Mouse (Mus musculus) heart, postnatal 4 days (tissue): ENCODE results near the gene Catsper4. TPM values are rescaled to one million over a fixed set of nuclear protein-coding genes. Genes with fewer than 3 reads are reported as not detected.

ENCODE experiments used
- DNase-seq: peaks from one replicate; pipeline ENCODE4 v3.0.0; 2021
- total RNA-seq, 2 experiments: library from RNA; stranded (reverse); gene quantifications; 2 replicates each; pipeline ENCODE4 v1.2.3; 2021

Catsper4 gene
- total RNA-seq, 2 experiments from 2014 or later = not detected

DNA sequence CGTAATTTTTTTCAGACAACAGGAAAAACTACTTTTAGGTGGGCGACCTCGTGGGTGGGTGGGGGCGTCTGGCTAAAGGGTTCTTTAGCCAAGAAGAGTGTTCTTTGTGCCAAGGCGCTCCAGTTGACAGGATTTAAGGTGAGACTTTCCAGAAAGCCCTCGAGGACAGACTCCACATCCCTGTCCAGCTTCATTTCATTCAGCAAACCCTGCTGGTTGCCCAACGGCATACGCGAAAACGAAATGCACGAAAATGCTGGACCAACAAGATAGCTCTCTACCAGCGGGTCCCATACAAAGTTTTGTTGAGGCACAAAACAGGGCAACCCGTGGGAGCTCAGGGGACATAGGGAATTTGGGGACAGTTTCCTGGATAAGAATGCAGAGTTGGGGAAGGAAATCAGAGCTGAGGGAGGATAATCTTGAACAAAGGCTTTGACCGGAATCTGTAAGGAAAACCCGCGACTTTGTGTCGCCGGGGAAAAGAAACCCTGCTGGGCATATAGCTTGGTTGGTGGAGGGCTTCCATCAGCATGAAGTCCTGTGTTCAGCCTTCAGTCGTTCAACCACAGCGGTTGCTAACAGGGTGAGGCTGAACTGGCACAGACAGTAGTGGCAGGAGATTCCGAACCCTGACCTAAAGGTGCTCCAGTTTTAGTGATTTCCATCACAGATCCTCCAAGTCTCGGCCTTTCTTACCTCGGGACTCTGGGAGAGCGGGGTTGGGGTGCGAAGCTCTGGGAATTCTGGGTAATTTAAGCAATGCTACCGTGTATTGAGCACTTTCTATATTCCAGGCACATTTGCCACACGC, 23.1 kb upstream of the Catsper4 start:
- DNase-seq = no peak

DNA sequence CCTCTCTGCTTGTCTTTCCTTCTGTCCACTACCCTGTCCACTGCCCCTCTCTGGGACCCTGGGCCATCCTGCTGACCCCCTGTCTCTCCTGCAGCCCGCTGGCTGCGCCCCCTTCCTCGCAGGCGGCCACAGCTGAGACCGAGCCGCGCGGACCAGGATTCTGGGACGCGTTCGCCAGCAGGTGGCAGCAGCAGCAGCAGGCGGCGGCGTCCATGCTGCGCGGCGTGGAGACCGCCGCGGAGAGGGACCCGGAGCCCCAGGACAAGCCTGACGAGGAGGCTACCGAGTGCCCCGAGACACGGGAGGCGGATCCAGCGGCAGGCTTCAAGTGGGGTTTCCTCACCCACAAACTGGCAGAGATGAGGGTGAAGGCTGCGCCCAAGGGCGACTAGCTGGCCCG, 22.5 kb upstream of the Catsper4 start:
- DNase-seq = peak; percentile 89

DNA sequence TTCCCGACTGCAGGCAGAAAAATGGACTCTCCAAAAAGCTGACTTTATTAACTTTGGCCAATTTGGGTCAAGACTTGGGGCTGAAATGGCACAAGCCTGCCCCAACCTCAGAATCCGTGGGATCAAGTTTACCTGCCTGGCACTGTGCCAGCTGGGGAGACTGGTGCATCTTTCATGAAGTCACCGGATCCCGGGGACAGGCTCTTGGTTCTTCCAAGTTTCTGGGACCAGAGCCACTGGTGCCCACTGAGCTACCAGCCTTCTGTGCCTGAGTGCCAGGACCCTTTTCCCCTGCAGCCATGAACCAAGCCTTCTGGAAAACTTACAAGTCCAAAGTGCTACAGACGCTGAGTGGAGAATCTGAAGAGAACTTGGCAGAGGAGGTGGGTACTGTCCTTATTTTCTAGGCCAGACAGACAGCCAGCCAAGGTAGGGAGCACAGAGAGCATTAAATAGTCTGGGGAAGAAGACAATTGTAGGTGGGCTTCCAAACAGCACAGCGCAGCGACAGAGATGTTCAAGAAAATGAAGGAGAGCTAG, 19.6 kb upstream of the Catsper4 start, which contains the start of gene Gm30191:
Gm30191 (plus strand) TSS at position 217 of the 540 bp plus-strand sequence.
- no peak for DNase-seq

DNA sequence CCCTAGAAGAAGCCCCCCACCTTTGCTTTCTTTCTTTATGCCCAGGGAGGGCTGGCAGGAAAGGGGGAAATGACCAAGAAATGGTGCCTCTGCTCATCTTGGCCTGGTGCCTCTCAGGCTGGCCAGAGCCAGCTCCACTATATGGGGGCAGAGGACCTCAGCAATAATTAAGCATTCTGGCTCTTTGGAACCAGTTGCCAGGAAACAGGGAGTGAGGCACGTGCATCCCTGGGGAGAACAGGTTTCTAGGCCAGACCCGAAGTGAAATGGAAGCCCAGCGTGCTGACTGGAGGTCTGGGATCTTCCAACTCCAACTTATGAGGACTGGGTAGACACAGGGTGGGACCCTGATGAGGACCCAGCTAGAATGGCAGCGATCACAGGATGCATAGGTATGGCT, 19.1 kb upstream of the Catsper4 start:
- no peak for DNase-seq

DNA sequence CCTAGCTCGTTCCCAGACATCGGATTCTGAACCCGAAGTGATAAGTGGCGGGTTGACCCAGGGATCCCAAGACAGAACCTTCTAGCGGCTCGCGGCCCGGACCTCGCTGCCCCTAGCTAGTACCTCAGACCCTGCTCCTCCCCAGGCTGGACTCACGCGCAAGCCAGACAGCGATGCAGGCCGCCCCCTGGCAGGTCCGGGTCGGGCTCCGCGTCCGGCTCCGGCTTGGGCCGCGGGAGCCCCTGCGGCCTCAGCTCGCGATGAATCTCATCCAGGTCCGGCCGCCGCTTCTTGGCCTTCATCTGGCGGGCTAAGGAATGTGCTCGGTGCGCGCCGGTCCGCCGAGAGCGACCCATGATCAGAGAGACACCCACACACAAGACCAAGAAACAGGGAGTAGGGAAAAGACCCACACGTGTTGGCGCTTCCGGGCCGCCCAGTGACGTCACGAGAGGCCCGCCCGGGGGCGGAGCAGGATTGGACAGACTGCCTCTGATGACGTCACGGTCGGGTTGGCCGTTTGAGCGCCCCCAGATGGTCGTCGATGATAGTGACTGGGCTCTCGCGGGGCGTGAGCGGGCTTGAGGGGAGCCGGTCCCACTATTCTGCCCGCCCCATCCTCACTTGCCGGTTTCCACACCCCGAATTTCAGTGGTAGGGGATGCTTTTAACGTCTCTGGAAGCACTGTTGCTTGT, 18.1 kb upstream of the Catsper4 start, which contains the start of gene Zfp593:
Zfp593 (minus strand) TSS at position 445 of the 696 bp plus-strand sequence.
- peak; percentile 98 for DNase-seq

DNA sequence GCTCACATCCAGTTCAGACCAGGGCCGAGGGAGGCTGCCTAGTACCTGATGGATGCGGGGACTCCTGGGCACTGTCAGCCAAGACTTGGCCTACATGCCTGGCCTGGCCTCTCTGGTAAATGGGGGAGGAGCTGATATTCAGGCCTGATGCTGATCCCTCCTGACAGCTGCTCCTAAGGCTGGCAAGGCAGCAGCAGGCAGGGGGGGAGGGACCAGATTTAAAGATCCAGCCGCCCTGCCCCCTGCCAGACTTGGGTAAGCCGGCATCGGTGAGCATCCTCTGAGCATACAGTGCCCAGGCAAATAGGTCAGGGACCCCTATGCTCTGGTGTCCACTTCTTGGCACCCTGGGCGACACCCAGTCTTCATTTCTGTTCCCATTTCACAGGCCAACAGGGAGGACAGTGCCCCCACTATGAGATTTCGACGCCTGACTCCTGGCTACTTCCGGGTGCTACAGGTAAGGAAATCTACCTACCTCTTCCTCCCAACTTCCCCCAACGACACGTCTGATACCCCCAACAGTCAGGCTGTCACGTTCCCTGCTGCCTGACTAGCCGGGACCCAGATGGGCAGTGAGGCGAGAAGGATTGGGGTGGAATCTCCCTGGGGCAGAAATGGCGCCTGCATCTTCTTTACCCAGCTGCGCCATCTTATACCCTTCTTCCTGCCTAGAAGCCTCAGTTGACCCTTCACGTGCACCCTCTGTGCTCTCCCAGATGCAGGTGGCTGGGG, 16.5 kb upstream of the Catsper4 start, which contains the start of gene E130218I03Rik:
E130218I03Rik (plus strand) TSS at position 147 of the 735 bp plus-strand sequence.
- no peak for DNase-seq

DNA sequence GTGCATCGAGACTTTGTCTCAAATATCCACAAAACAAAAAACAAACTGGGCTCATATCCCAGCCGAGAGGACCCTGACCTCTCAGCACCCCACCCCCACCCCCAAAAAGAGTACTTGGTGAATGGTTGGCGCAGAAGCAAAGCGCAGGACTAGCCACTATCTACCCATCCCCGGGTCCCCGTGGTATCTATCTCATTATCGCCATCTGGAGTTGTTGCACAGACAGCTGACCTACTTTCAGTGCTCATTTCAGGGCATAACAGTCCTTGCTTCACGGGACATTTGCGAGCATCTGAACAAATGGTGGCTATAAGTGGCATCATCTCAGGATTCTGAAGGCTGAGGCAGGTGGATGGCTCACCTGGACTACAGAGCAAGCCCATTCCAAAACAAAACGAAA, 11.5 kb upstream of the Catsper4 start:
- DNase-seq = no peak

DNA sequence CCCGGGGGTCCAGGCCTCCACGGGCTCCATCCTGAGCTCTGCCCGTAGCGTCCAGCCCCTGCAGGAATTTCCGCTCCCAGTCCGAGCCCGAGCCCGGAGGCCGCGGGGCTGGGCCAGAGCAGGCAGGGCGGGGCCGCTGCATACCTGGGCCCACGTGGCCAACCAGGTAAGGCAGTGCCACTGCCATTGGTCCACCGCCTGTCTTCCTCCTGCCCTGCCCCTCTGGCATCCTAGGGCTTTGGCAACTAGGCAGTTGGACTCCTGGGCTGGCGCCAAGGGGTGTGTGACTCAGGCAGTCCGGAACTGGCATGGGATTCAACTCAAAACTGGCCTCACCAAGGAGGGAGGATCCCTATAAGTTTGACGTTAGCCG, 11.1 kb upstream of the Catsper4 start, which contains the start of gene Cnksr1:
Cnksr1 (minus strand) TSS at position 121 of the 373 bp plus-strand sequence.
- DNase-seq = peak; percentile 88

DNA sequence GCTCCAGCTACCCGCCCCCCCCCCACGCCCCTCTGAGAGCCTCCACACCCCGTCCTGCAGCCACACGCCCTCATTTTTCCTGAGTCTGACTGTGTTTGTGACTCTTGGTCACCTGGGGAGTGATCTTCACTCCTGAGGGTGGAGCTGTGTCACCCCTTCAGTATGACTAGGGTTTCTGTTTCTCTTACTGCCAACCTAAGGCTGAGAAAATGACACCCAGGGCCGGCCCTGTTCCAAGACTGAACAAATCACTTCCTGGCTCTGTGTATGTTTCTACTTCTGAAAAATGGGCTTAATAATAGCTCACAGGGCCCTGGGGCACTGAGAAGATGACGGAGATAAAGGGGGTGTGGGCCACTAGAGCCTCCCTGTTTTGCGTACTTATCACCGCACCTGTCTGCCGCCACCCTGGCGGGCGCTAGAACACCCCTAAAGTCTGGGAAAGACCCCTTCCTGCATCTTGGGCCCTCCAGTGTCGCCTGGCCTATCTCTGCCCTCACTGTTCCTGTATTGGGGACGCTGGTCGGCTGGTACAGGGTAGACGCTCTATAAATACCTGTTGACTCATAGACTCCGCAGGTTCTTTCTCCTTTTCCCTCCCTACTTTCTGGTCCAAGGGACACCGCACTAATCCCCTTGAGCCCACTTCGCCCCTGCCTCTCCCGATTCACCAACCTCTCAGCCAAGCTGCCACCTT, 10.5 kb upstream of the Catsper4 start:
- DNase-seq = no peak

DNA sequence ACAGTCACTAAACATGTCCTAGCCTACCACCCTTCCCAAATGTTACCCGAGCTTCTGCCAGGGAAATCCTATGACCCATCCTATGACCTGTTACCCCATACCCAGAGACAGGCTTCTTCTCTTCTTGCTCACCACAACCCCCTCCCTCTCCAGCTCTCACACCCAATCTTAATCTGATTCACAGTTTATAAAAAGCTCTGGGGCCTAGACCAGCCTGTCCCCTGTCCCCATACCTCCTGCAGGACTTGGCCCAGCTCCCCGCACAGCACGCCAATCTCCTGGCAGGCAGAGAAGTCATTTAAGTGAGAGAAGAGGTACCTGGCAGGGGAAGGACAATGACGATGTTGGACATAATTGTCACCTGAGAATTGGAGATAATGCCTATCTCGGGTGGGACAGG, 7.7 kb upstream of the Catsper4 start:
- DNase-seq = no peak

DNA sequence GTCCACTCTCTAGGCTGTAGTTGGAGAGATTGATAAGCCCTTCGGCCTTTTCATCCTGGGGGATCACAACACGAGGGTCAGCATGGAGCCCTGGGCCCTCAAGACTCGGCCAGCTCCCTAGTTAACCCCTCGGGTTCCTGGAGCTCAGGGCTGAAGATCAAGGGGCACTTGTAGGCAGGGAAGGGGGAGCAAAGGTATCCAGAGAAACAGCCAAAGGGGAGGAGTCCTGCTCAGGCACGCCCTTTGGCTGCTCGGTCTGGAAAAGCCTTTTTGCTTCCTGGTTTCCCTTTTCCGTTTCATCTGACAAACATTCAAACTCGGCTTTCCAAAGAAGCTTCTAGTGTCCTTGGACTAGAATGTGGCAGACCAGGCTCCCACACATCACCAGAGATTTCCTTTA, 3.2 kb upstream of the Catsper4 start:
- DNase-seq = no peak

DNA sequence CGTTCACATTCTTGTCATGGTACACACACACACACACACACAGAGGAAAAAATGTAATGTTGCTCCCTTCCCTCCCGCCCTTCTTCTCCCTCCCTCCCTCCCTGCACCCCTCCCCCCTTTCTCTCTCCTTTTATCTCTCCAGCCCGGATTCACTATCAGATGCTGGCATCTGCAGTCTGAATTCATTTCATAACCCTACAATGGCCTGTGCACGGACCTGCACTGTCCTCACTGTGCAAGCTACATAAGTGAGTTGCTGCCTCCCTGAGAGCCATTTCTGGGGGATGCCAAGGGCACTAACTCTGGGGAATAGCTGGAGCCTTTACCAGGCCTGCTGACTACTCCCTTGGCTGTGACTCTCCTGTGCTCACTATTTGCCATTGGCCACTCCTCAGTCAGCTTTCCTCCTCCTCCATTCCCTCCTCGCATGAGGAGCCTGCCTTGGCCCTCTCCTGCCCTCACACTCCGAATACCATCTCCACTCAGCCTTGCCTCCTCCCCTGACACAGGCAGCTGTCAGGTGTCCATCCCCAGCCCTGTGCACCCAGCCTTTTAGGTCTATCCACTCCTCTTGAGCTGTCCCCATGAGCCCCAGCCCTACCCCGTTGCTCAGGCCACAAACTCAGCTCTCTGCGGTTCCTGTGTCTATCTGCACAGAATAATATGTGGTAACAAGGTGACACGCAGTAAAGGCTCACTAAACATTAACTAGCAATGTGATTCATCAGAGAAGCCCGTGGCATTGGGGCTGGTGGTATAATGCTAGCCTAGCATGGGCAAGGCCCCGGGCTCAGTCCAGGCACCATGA, 4.2 kb downstream of the Catsper4 start:
- DNase-seq = no peak

DNA sequence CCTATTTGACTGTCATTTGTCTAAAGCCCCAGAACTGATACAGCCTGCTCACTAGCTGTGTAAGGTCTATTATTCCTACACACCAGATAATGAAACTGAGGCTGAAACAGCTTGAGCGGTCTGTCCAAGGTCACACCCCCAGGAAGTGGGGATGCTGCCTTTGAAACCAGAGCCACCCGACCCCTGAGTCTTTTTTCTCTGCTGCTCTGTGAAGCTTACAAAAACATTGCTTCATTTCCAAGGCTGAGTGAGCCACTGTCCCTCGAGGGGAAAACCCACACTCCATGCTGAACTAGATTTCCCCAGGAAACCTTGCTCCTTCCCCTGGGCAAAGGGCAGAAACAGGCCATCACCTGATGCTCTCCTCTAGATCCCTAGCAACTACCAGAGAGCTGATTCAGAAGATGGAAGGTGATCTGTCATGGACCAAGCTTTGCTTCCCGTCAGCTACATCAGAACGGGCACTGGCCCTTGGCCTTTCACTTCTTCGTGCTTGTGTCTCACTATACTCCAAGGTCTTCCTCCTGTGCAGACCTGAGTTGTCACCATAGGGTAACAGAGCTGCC, 20.6 kb downstream of the Catsper4 start:
- no peak for DNase-seq

DNA sequence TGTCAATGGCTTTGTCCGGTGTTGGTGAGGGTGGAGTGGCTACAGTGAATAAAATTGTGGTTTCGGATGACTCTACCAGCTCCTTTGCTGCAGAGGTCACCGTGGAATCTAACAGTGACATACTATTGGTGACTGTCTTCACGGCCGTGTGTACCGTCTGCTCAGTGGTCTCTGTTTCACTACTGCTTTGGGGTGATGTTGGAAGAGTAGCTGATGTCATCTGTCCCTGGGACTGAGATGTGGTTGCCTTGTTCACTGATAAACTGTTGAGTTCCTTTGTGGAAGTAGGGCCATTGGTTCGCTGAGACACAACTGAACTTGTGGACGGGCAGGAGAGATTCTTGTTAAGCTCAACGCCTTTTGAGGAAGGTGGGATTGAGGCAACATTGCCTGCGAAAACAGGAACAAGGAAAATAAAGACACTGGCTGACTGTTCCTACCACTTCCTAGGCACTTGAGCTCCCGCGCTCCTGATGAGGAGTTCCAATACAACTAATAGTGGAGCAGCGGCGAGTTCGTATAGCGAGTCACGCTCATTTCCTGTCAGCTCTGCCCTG, 23.8 kb downstream of the Catsper4 start:
- DNase-seq = no peak

DNA sequence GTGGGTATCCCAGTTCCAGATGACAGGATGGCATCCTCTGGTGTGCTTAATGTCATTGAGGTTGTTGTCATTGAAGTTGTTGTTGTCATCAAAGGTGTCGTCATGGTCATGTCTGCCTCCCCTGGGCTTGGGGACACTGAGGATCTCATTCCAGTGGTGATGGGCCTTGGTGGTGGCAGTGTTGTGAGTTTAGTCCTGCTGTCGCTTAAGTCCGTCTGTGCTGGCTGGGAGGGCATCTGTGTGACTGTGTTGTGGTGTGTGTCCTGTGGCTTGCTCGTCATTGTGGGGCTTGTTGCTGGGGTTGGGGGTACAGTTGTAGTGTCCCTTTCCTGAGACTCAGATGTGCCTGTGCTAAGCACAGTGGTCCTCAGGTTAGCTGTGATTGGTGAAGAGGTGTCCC, 24.3 kb downstream of the Catsper4 start, which contains the start of gene Gm7534:
Gm7534 (minus strand) TSS at position 101 of the 400 bp plus-strand sequence.
- no peak for DNase-seq

DNA sequence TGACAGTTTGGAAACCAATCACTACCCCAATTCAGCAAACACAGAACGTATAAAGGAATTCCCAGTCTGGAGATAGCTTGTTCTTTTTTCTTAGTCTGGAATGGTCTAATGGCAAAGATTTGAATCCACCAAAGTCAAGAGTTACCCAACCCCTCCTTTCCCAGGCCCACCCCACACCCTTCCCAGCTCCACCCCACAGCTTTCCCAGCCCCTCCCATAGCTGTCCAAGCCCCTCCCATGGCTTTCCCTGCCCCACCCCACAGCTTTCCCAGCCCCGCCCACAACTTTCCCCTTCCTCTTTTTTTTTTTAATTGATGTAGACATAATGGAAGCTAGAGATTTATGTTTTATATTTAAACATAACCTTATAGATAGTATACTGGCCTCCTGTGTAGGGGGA, 27.8 kb downstream of the Catsper4 start:
- DNase-seq = no peak

DNA sequence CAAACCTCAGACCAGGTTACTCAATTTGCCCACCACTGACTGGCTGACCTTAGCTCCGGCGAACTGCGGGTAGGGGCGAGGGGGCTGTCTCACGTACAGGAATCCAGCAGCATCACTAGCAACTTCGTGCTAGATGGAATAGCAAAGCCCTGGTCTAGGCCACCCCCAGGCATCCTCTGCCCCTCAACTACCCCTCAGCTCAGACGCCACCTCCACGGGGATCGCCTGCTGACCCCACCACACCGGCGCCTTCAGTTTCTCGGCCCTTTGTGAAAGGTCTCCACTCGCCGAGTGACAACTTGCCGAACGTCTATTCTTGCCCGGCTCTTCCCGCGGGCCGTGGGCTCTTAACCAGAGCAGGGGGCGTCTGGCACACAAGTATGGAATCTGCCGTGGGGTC, 40.9 kb downstream of the Catsper4 start:
- no peak for DNase-seq

DNA sequence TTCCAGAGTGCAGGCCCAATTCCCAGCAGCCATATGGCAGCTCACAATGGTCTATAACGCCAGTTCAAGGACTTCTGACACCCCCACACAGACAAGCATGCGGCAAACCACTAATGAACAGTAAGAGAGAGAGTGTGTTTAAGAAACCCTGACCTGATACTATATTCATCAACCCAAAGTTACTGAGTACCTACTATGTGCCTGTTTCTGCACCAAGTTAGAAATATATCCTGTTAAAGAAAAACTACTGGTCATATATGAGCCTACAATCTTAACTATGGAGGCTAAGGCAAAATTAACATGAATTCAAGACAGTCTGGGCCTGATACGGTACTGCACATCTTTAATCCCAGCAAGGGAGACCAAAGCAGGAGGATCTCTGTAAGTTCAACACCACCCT, 41.6 kb downstream of the Catsper4 start:
- no peak for DNase-seq

DNA sequence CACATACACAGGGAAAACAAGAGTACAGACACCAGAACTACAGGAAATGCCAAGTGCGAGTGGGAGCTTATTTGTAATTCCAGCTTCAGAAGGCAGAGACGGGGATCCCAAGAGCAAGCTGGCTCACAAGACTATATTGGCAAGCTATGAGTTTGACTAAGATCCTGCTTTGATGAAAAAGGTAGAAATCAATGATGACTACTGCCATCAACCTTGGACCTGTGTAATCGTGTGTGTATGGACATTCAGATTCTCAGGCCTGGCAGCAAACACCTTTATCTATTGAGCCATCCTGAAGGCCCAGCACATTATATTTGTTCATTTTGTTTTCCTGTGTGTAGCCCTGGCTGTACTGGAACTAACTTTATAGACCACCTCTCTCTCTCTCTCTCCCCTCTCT, 43.5 kb downstream of the Catsper4 start:
- no peak for DNase-seq

DNA sequence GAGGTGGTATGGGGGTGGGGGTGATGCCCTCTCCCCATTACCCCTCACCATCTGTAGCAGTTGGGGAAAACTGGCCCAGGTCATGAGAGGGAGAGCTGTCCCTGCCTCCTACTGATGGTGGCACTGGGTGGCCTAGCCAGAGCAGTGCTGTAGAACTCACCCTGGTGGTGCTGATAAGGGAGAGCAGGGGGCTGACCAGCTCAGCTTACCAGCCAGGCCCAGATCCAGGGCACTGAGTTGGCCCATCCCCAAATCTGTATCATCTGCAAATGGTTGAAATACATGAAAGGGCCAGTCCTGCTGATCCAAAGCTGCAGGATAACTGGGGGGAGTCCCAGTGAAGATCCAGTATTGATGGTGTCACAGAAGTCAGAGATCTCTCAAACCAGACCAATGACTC, 45.4 kb downstream of the Catsper4 start:
- DNase-seq = no peak
